Mouse (Mus musculus) spleen, postnatal 36 days (tissue): ENCODE data around the gene Bach1.
"Not testable (repeated sequence)": the region's sequence is repeated elsewhere in the genome, so short reads cannot be mapped to it uniquely, and the experiment has no call there.

ENCODE experiments used
- DNase-seq, 2 experiments: peaks; one replicate each; pipeline ENCODE4 v3.0.0; 2022; ENCODE audit warnings: low spot score in 2 of 2, mixed read lengths in 1 of 2

Bach1 gene

GRCm38 (mm10) chr16:87680912-87681634 lies 17.7 kb upstream of the Bach1 start:
- no peak for DNase-seq

DNA sequence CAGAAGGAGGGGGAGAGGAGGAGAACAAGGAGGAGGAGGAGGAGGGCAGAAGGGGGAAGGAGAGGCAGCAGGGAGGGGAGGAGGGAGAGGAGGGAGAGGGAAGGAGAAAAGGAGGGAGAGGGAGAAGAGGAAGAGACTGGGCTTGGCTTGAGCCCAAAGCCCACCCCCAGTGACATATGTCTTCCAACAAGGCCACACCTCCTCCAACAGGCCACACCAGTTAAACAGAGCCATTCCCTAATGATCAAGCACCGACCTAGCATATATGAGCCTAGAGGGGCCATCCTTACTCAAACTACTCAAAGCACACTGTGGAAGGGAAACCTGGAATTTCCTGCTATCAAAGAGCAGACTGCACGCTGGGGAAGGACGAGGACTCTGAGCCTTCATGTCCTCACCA lies 16.9 kb upstream of the Bach1 start:
- no peak for DNase-seq

DNA sequence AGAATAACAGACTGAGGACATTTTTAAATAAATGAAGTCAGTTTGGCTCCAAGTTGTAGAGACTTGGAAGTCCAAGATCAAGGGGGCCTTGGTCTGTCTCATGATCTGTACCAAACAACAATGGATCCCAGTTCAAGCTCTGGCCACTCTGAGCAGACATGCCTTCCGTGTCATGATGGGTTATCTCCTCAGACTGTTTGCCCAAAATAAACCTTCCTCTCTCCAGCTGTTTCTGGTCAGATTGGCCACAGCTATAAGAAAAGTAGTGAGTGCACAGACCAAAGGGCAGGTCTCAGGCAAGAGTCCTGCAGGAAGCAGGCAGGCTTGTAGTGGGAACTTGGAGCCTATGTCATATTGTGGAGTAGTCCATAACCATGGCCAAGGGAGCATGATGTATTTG lies 12.3 kb upstream of the Bach1 start:
- DNase-seq = no peak

GRCm38 (mm10) chr16:87687346-87687745 lies 11.4 kb upstream of the Bach1 start:
- DNase-seq = no peak

DNA sequence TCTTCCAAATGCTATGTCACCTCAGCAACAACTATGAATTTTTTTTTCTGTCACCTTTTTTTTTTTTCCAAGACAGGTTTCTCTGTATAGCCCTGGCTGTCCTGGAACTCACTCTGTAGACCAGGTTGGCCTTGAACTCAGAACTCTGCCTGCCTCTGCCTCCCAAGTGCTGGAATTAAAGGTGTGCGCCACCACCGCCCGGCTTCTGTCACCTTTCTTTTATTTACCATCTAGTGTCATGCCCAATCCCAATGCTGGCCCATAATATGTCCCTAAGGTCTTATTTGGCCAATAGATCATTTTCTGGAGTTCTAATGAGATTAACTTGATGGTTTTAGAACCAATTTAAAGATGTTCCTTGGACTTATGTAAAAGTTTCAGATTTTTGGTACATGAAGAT lies 10.4 kb upstream of the Bach1 start:
- DNase-seq = not testable (repeated sequence)

DNA sequence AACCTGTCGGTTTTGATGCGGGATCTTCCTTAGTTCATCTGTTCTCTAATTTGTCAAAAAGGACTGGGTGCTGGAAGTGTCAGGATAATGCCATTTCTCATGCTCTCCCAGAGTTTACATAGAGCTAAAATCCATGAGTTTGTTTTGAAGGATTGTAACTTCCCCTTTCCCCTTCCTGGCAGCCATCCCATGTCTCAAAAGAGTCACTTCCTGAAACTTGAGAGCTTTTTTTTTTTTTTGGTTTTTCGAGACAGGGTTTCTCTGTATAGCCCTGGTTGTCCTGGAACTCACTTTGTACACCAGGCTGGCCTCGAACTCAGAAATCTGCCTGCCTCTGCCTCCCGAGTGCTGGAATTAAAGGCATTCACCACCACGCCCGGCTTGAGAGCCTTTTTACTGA lies 9.9 kb upstream of the Bach1 start:
- DNase-seq = not testable (repeated sequence)

GRCm38 (mm10) chr16:87689225-87689624 lies 9.5 kb upstream of the Bach1 start:
- DNase-seq = no peak

GRCm38 (mm10) chr16:87690506-87690905 lies 8.2 kb upstream of the Bach1 start:
- no peak for DNase-seq

GRCm38 (mm10) chr16:87691102-87691501 lies 7.6 kb upstream of the Bach1 start:
- DNase-seq = no peak

GRCm38 (mm10) chr16:87692591-87692990 lies 6.2 kb upstream of the Bach1 start:
- no peak for DNase-seq

DNA sequence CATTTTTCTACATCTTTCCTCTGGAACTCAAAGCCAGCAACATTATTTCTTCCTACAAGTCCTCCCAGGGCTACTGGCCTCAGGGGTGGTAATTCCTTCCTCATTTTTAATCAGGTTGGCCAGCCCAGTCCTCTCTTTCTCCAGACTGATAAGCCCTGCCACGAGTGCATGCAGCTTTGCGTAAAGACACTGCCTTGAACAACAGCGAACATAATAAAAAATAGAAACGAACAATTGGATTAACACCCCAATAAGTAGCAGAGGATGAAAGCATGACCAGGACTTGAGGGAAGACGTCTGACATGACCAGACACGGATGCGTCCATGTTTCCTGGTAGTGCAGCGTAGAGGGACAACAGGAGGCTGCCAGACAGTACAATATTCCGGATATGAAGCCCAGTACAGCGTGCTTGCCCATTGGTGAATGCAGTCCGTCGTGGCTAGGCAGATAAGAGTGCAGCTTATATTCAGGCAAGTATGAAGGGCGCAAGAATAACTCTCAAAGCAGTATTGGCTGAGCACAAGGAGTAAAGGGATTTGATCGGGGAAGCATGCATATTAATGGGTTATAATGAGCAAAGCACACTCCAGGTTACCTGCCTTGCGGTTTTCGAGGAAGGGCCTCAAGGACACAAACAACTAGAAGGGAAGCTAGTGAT lies 909 bp upstream of the Bach1 start:
- peak in 1 of 2 experiments; percentile 18 for DNase-seq

DNA sequence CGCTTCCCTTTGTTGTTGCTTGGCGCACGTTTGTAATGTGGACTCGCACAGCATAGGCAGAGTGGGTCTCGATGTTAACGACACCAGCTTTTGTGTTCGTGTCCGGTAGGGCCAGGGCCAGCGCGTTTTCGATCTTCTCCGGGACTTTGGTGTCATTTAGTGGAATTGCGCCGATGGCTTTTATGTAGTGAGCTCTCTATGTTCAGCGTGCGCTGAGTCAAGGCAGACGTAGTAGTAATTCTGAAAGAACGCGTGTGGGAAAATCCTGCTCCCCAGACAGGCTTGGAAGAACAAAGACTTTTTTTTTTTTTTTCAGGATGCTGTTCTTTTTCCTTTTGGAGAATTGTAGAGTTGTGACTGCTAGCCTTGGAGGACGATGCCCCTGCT lies 554 bp downstream of the Bach1 start:
- peak in 1 of 2 experiments; percentile 46 for DNase-seq

DNA sequence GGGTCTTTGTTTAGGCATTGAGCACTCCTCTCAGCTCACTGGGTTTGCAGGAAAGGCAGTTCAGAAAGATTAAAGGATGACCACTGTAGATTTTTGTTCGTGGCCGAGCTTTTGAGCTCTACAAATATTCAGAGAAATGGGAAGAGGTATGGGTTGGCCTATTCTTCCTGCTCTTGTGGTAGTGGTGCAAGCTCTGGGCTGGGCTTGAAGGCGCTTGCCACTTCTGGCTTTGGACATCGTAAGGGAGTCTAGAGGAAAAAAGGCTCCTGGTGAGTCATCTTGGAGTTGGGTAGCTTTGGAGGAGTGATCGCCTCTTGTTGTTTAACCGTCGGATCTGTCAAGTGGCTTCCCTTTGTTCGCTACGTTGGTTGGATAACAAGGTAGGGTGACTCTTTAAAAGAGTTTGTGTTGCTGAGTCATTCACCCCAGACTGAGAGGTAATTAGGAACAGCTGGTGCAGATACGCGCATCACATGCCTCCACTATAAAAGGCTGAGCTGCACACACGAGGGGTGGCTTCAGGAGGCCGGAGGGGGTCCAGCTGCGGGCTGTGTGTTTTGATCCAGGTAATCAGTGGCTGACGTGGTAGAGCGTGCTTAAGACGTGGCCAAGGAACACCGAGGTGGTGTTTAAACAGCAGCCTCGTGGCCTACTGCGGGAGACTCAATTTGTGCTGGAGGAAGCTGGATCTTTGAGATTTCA lies 1.1 kb downstream of the Bach1 start:
- DNase-seq = peak; percentile 38 to 62

DNA sequence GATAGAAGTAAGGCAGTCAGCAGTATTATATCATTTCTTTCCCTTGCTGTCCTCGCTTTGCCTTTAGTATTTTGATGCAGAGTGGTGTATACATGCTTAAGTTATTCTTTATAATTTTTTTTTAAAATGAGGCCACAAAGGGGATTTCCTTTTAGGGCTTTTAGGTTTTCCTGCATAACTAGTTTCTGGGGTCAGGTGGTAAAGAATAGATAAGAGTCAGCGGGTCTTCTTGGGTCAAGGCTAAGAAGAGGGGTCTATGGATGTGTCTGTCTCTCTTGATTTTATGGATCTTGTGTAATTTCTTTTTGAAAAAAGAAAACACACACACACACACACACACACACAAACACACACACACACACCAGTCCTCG lies 1.6 kb downstream of the Bach1 start:
- no peak for DNase-seq

DNA sequence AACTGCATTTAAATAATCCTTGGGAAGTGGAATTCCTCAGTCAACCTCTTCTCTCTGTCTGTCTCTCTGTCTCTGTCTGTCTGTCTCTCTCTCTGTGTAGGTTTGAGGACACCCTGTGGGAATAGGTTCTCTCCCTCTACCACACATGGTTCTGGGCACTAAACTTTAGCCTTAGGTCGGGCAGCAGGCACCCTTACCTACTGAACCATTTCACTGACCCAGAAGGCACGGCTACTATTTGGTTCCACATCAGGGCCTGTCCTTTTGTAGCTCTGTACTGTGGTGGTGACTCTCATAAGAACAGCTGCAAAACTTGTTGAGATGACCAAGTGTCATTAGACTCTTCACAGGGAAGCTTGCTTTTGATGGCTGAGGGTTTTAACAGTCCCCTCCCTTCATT lies 3.1 kb downstream of the Bach1 start:
- no peak for DNase-seq

DNA sequence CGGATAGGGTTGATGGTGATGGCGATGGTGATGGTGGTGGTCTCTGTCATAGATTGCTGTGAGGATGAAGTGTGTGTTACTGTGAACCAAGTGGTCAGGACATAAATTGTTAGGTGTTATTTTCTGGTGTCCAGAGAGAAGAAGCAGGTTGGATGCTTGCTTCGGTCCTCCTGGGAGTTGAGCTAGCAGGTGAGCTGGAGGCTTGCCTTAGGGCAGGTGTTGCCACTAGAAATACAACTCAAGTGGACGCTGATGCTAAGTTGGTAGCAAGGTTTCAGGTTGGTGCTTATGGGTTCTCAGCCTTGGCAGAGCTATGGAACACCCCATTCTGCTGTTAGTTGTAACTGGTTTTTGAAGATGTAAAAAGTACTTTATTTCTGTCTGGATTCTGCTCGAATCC lies 4.1 kb downstream of the Bach1 start:
- no peak for DNase-seq

- DNase-seq = no peak
Observed at GRCm38 (mm10) chr16:87704225-87704624, 5.5 kb downstream of the Bach1 start.

- peak in 1 of 2 experiments; percentile 25 for DNase-seq
Observed at GRCm38 (mm10) chr16:87705892-87706589, 7.3 kb downstream of the Bach1 start.

DNA sequence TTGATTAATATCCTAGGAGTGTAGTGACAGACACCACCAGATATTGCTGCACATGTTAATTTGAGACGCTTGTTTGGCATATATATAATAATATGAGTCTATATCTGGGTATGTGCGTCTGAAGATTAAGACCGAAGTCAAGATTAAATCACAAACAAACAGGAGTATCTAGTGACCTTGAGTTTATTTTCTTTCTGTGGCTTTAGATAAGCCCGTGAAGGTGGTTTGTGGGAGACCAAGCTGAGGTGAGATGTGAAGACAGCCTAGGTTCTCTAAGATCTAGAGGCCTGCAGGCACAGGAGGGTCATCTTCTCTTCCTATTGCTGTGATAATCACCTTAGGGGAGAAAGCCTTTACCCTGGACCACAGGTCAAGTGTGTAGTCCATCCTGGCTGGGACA lies 8.6 kb downstream of the Bach1 start:
- DNase-seq = no peak

- no peak for DNase-seq
Observed at GRCm38 (mm10) chr16:87708570-87708969, 9.8 kb downstream of the Bach1 start.

DNA sequence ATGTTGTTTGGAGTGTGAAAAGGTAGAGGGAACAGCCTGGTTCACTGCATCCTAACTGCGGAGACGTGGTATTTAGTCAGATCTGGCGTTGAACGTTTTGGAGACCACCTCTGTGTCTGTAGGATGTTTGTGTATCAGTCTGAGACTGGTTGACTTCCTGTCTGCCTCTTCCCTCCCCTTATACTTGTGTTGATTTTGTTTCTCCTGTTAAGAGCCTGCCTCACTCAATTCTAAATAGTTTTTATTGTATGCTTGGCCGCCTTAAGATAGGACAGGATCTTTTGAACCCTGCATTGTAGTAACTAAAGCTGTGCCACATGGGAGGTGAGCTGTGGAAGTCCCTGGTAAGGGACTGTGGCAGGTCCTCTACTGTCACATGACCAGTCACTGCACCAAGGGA lies 10.4 kb downstream of the Bach1 start:
- DNase-seq = no peak

- DNase-seq = no peak
Observed at GRCm38 (mm10) chr16:87709971-87710370, 11.2 kb downstream of the Bach1 start.
